8 mouse cellular contexts compared by ENCODE assay signal in genomic region chr8:105268342-105269074, GRCm38 (mm10). TPM values are rescaled to one million over a fixed set of nuclear protein-coding genes. Genes with fewer than 3 reads are reported as not detected.
DNase-seq lines count a peak whose midpoint lies in the region; ATAC-seq and TF ChIP-seq lines count a peak whose summit lies in the region.

No protein-coding gene starts in this region.

- H3K27ac ChIP-seq in embryonic facial prominence, embryonic 11.5 days (replicated peaks; ENCODE audit: low read depth, low read length), result no peak overlapping the region
- peak overlapping the region; percentile 64 for H3K27ac ChIP-seq in hindbrain, embryonic 13.5 days
- H3K27ac ChIP-seq in midbrain, postnatal 0 days (ENCODE audit: low read depth, low read length), result 0 out of 2 replicates have a peak overlapping the region, but pooled peaks have one; percentile 32

- peak; percentile 87 for DNase-seq in embryonic facial prominence, embryonic 11.5 days (ENCODE audit: low spot score)
- peak; percentile 87 to 90 for DNase-seq in left cerebral cortex, postnatal 36 days (ENCODE audit: low spot score in 2 of 2)
- DNase-seq in midbrain, postnatal 0 days (ENCODE audit: low spot score), result peak; percentile 97
- no peak for DNase-seq in ovary, postnatal 36 days (ENCODE audit: low spot score)
- no peak for DNase-seq in gastrocnemius, postnatal 36 days

- peaks cover 14% of the 10 kb centered on the region for H3K9me3 ChIP-seq in megakaryocyte, embryonic 14.5 days
- no peaks in the 10 kb centered on the region for H3K9me3 ChIP-seq in embryonic facial prominence, embryonic 11.5 days (replicated peaks; ENCODE audit: control insufficient read depth, low read length)
- H3K9me3 ChIP-seq in hindbrain, embryonic 13.5 days, result peaks cover 5% of the 10 kb centered on the region; the same call in 1 of the 2 replicates
- H3K9me3 ChIP-seq in midbrain, postnatal 0 days (ENCODE audit: low read length), result no peaks in the 10 kb centered on the region

- H3K4me2 ChIP-seq in embryonic facial prominence, embryonic 11.5 days (ENCODE audit: low read depth, low read length), result peak overlapping the region; percentile 72
- H3K4me2 ChIP-seq in hindbrain, embryonic 13.5 days, result peak overlapping the region; percentile 72
- H3K4me2 ChIP-seq in midbrain, postnatal 0 days (ENCODE audit: low read depth, low read length, poor library complexity, severe bottlenecking), result peak overlapping the region; percentile 65

- peak overlapping the region; percentile 29 for H3K9ac ChIP-seq in embryonic facial prominence, embryonic 11.5 days (replicated peaks; ENCODE audit: low read length)
- H3K9ac ChIP-seq in hindbrain, embryonic 13.5 days, result peak overlapping the region; percentile 65
- peak overlapping the region; percentile 44 for H3K9ac ChIP-seq in midbrain, postnatal 0 days (replicated peaks; ENCODE audit: low read length, poor library complexity, severe bottlenecking)

- peaks cover 54% of the 10 kb centered on the region for H3K27me3 ChIP-seq in megakaryocyte, embryonic 14.5 days (replicated peaks)
- H3K27me3 ChIP-seq in embryonic facial prominence, embryonic 11.5 days (ENCODE audit: control insufficient read depth, insufficient read depth, low read length), result peaks cover 84% of the 10 kb centered on the region
- H3K27me3 ChIP-seq in hindbrain, embryonic 13.5 days, result peaks cover 99% of the 10 kb centered on the region
- H3K27me3 ChIP-seq in midbrain, postnatal 0 days (ENCODE audit: insufficient read depth, low read length), result peaks cover 69% of the 10 kb centered on the region

- TF ChIP-seq CTCF in midbrain, postnatal 0 days (IDR thresholded peaks at IDR 0.05), result no peak

- peak overlapping the region; percentile 16 for H3K4me3 ChIP-seq in megakaryocyte, embryonic 14.5 days (replicated peaks)
- peak overlapping the region; percentile 41 for H3K4me3 ChIP-seq in embryonic facial prominence, embryonic 11.5 days (ENCODE audit: low read depth, low read length)
- H3K4me3 ChIP-seq in hindbrain, embryonic 13.5 days, result peak overlapping the region; percentile 51
- H3K4me3 ChIP-seq in midbrain, postnatal 0 days (ENCODE audit: low read depth, low read length), result peak overlapping the region; percentile 50

- peaks cover 32% of the 10 kb centered on the region for H3K36me3 ChIP-seq in megakaryocyte, embryonic 14.5 days (replicated peaks; ENCODE audit: low read length)
- H3K36me3 ChIP-seq in embryonic facial prominence, embryonic 11.5 days (replicated peaks; ENCODE audit: control insufficient read depth, insufficient read depth, low read depth, low read length), result no peaks in the 10 kb centered on the region
- H3K36me3 ChIP-seq in hindbrain, embryonic 13.5 days, result no peaks in the 10 kb centered on the region
- H3K36me3 ChIP-seq in midbrain, postnatal 0 days (ENCODE audit: insufficient read depth, low read length), result no peaks in the 10 kb centered on the region

- H3K4me1 ChIP-seq in megakaryocyte, embryonic 14.5 days, result peaks cover 55% of the 10 kb centered on the region
- H3K4me1 ChIP-seq in embryonic facial prominence, embryonic 11.5 days (ENCODE audit: control insufficient read depth, insufficient read depth, low read length), result peaks cover 2% of the 10 kb centered on the region; the same call in 1 of the 2 replicates
- peaks cover 46% of the 10 kb centered on the region for H3K4me1 ChIP-seq in hindbrain, embryonic 13.5 days (replicated peaks)
- 0 out of 2 replicates have a peak, but pooled peaks cover 6% of the 10 kb centered on the region for H3K4me1 ChIP-seq in midbrain, postnatal 0 days (ENCODE audit: insufficient read depth, low read length)

- intact Hi-C loops in left cerebral cortex, postnatal 36 days (cut with DNase I), result no loop called here
- intact Hi-C loops in gastrocnemius, postnatal 36 days (cut with DNase I), result no loop called here

- no peak for ATAC-seq in megakaryocyte, adult 5-6 weeks (ENCODE audit: poor library complexity, severe bottlenecking)
- peak; percentile 64 for ATAC-seq in embryonic facial prominence, embryonic 11.5 days (replicated peaks; ENCODE audit: insufficient number of reproducible peaks, low FRiP score, low TSS enrichment, low read depth)
- peak; percentile 88 for ATAC-seq in hindbrain, embryonic 13.5 days (ENCODE audit: low FRiP score)
- peak; percentile 89 for ATAC-seq in midbrain, postnatal 0 days (ENCODE audit: low FRiP score)

- WGBS in embryonic facial prominence, embryonic 11.5 days, result under 1% methylated on average over 65 of the region's 65 CpGs
- WGBS in hindbrain, embryonic 13.5 days, result under 1% methylated on average over 65 of the region's 65 CpGs
- under 1% methylated on average over 65 of the region's 65 CpGs for WGBS in midbrain, postnatal 0 days

RNA-seq across cellular contexts. Expression of gene Hsf4, which starts 1.1 kb away (rescaled TPM):
- 0.73 TPM in 1 of 2 replicates, not detected in the other for polyA plus RNA-seq in megakaryocyte, embryonic 14.5 days (2012; ENCODE audit: insufficient read depth, low replicate concordance)
- 0.22 TPM in 1 of 2 replicates, not detected in the other for total RNA-seq in megakaryocyte, adult 5-6 weeks (2015)
- total RNA-seq in megakaryocyte, adult 5-6 weeks (2017), result not detected in 2 replicates
- 0.13 TPM in 1 of 2 replicates, not detected in the other for polyA plus RNA-seq in embryonic facial prominence, embryonic 11.5 days (2014; fragmentation: Nextera tagmentation; extraction: Ambion mirVana)
- 0.27 and 0.44 TPM in 2 replicates for polyA plus RNA-seq in hindbrain, embryonic 13.5 days (2015; fragmentation: Nextera tagmentation; extraction: Ambion mirVana)
- 10 to 100 TPM; 11.5 to 12.0 TPM for total RNA-seq in left cerebral cortex, postnatal 36 days (2021)
- 0.33 TPM in 1 of 2 replicates, not detected in the other for total RNA-seq in midbrain, postnatal 0 days (2014; rRNA removed)
- 0.43 and 0.59 TPM in 2 replicates for polyA plus RNA-seq in midbrain, postnatal 0 days (2015; fragmentation: Nextera tagmentation; extraction: Ambion mirVana)
- total RNA-seq in gastrocnemius, postnatal 36 days (2021), result 1 to 10 TPM; 4.6 to 5.6 TPM

RNA-seq across cellular contexts. Expression of gene Fbxl8, which starts 4.1 kb away (rescaled TPM):
- 6.2 and 8.9 TPM in 2 replicates for polyA plus RNA-seq in megakaryocyte, embryonic 14.5 days (2012; ENCODE audit: insufficient read depth, low replicate concordance)
- 4.1 and 6.3 TPM in 2 replicates for total RNA-seq in megakaryocyte, adult 5-6 weeks (2015)
- total RNA-seq in megakaryocyte, adult 5-6 weeks (2017), result 3.3 and 3.6 TPM in 2 replicates
- polyA plus RNA-seq in embryonic facial prominence, embryonic 11.5 days (2014; fragmentation: Nextera tagmentation; extraction: Ambion mirVana), result 1.2 and 2.0 TPM in 2 replicates
- polyA plus RNA-seq in hindbrain, embryonic 13.5 days (2015; fragmentation: Nextera tagmentation; extraction: Ambion mirVana), result 1.1 and 1.2 TPM in 2 replicates
- 1 to 10 TPM in 1 of 2 experiments, under 1 TPM in 1; 0.86 to 1.4 TPM for total RNA-seq in left cerebral cortex, postnatal 36 days (2021)
- 0.52 and 0.77 TPM in 2 replicates for total RNA-seq in midbrain, postnatal 0 days (2014; rRNA removed)
- polyA plus RNA-seq in midbrain, postnatal 0 days (2015; fragmentation: Nextera tagmentation; extraction: Ambion mirVana), result 0.83 and 0.85 TPM in 2 replicates
- total RNA-seq in gastrocnemius, postnatal 36 days (2021), result 1 to 10 TPM in 1 of 2 experiments, under 1 TPM in 1; 0.87 to 1.3 TPM

RNA-seq across cellular contexts. Expression of gene Tradd, which starts 4.1 kb away (rescaled TPM):
- 32.6 and 35.8 TPM in 2 replicates for polyA plus RNA-seq in megakaryocyte, embryonic 14.5 days (2012; ENCODE audit: insufficient read depth, low replicate concordance)
- 10.6 and 11.1 TPM in 2 replicates for total RNA-seq in megakaryocyte, adult 5-6 weeks (2015)
- total RNA-seq in megakaryocyte, adult 5-6 weeks (2017), result 13.3 and 13.5 TPM in 2 replicates
- polyA plus RNA-seq in embryonic facial prominence, embryonic 11.5 days (2014; fragmentation: Nextera tagmentation; extraction: Ambion mirVana), result 14.0 and 16.6 TPM in 2 replicates
- polyA plus RNA-seq in hindbrain, embryonic 13.5 days (2015; fragmentation: Nextera tagmentation; extraction: Ambion mirVana), result 19.9 and 21.1 TPM in 2 replicates
- total RNA-seq in left cerebral cortex, postnatal 36 days (2021), result 1 to 10 TPM; 7.2 to 7.5 TPM
- total RNA-seq in midbrain, postnatal 0 days (2014; rRNA removed), result 7.5 and 8.3 TPM in 2 replicates
- 7.4 and 8.0 TPM in 2 replicates for polyA plus RNA-seq in midbrain, postnatal 0 days (2015; fragmentation: Nextera tagmentation; extraction: Ambion mirVana)
- total RNA-seq in gastrocnemius, postnatal 36 days (2021), result 1 to 10 TPM; 2.8 to 3.7 TPM

RNA-seq across cellular contexts. Expression of gene Nol3, which starts 7.4 kb away (rescaled TPM):
- 0.41 TPM in 1 of 2 replicates, not detected in the other for polyA plus RNA-seq in megakaryocyte, embryonic 14.5 days (2012; ENCODE audit: insufficient read depth, low replicate concordance)
- not detected in 2 replicates for total RNA-seq in megakaryocyte, adult 5-6 weeks (2015)
- total RNA-seq in megakaryocyte, adult 5-6 weeks (2017), result 0.07 TPM in 1 of 2 replicates, not detected in the other
- 0.84 and 1.2 TPM in 2 replicates for polyA plus RNA-seq in embryonic facial prominence, embryonic 11.5 days (2014; fragmentation: Nextera tagmentation; extraction: Ambion mirVana)
- 3.9 and 4.5 TPM in 2 replicates for polyA plus RNA-seq in hindbrain, embryonic 13.5 days (2015; fragmentation: Nextera tagmentation; extraction: Ambion mirVana)
- 10 to 100 TPM in 1 of 2 experiments, 1 to 10 TPM in 1; 9.2 to 11.8 TPM for total RNA-seq in left cerebral cortex, postnatal 36 days (2021)
- 2.0 and 2.3 TPM in 2 replicates for total RNA-seq in midbrain, postnatal 0 days (2014; rRNA removed)
- 6.5 and 8.1 TPM in 2 replicates for polyA plus RNA-seq in midbrain, postnatal 0 days (2015; fragmentation: Nextera tagmentation; extraction: Ambion mirVana)
- 10 to 100 TPM; 23.9 to 26.0 TPM for total RNA-seq in gastrocnemius, postnatal 36 days (2021)

RNA-seq across cellular contexts. Expression of gene B3gnt9, which starts 13.6 kb away (rescaled TPM):
- polyA plus RNA-seq in megakaryocyte, embryonic 14.5 days (2012; ENCODE audit: insufficient read depth, low replicate concordance), result 4.9 and 14.6 TPM in 2 replicates
- total RNA-seq in megakaryocyte, adult 5-6 weeks (2015), result 0.31 TPM in 1 of 2 replicates, not detected in the other
- 0.15 TPM in 1 of 2 replicates, not detected in the other for total RNA-seq in megakaryocyte, adult 5-6 weeks (2017)
- polyA plus RNA-seq in embryonic facial prominence, embryonic 11.5 days (2014; fragmentation: Nextera tagmentation; extraction: Ambion mirVana), result 2.3 and 3.3 TPM in 2 replicates
- 6.2 and 6.7 TPM in 2 replicates for polyA plus RNA-seq in hindbrain, embryonic 13.5 days (2015; fragmentation: Nextera tagmentation; extraction: Ambion mirVana)
- 1 to 10 TPM; 2.4 to 5.0 TPM for total RNA-seq in left cerebral cortex, postnatal 36 days (2021)
- 14.2 and 17.5 TPM in 2 replicates for total RNA-seq in midbrain, postnatal 0 days (2014; rRNA removed)
- 9.5 and 11.5 TPM in 2 replicates for polyA plus RNA-seq in midbrain, postnatal 0 days (2015; fragmentation: Nextera tagmentation; extraction: Ambion mirVana)
- 1 to 10 TPM; 2.0 to 2.2 TPM for total RNA-seq in gastrocnemius, postnatal 36 days (2021)

Comparison
In these comparisons a context has a peak if more than half of its experiments do, and no peak if none do; other contexts are left out.
1. DNase-seq: peak in embryonic facial prominence, embryonic 11.5 days (single experiment), left cerebral cortex, postnatal 36 days (2 of 2) and midbrain, postnatal 0 days (single experiment); none in ovary, postnatal 36 days (single experiment) and gastrocnemius, postnatal 36 days (0 of 2).
2. Peak in every context shown above with its lines, with median percentiles within 50 percentile points of each other: H3K4me3 ChIP-seq, H3K4me2 ChIP-seq and H3K9ac ChIP-seq.